Mouse (Mus musculus): ENCODE results near the gene Fgg.

Fgg gene

GRCm38 (mm10) chr3:83020387-83020786, 12.9 kb downstream of the Fgg start:
- in situ Hi-C loops (cut with MboI; ENCODE audit: low pct_unique_long_range_greater_than_20kb in 1 of 2, low sequenced_read_pairs in 2 of 2, unreplicated experiment in 1 of 2), result loop anchor here in 1 of 2 experiments (25.0 kb wide), 1 partner anchor 242 kb away; no protein-coding TSS in a partner anchor

GRCm38 (mm10) chr3:83021176-83021575, 13.7 kb downstream of the Fgg start:
- in situ Hi-C loops (cut with MboI; ENCODE audit: low pct_unique_long_range_greater_than_20kb in 1 of 2, low sequenced_read_pairs in 2 of 2, unreplicated experiment in 1 of 2), result loop anchor here in 1 of 2 experiments (25.0 kb wide), 1 partner anchor 241 kb away; no protein-coding TSS in a partner anchor

GRCm38 (mm10) chr3:83025036-83025435, 17.5 kb downstream of the Fgg start:
- in situ Hi-C loops (cut with MboI; ENCODE audit: low pct_unique_long_range_greater_than_20kb in 1 of 2, low sequenced_read_pairs in 2 of 2, unreplicated experiment in 1 of 2), result no loop called here

GRCm38 (mm10) chr3:83025475-83026301, 18.2 kb downstream of the Fgg start, which contains the start of gene Fga:
Gene Fga (plus strand): TSS chr3:83026076.
- in situ Hi-C loops (cut with MboI; ENCODE audit: low pct_unique_long_range_greater_than_20kb in 1 of 2, low sequenced_read_pairs in 2 of 2, unreplicated experiment in 1 of 2), result no loop called here

GRCm38 (mm10) chr3:83027546-83028251, 20.2 kb downstream of the Fgg start:
- in situ Hi-C loops (cut with MboI; ENCODE audit: low pct_unique_long_range_greater_than_20kb in 1 of 2, low sequenced_read_pairs in 2 of 2, unreplicated experiment in 1 of 2), result no loop called here

- in situ Hi-C loops (cut with MboI; ENCODE audit: low pct_unique_long_range_greater_than_20kb in 1 of 2, low sequenced_read_pairs in 2 of 2, unreplicated experiment in 1 of 2), result no loop called here
These were observed 22.8 kb downstream of the Fgg start for GRCm38 (mm10) chr3:83030331-83030730.

GRCm38 (mm10) chr3:83032746-83033308, 25.3 kb downstream of the Fgg start:
- in situ Hi-C loops (cut with MboI; ENCODE audit: low pct_unique_long_range_greater_than_20kb in 1 of 2, low sequenced_read_pairs in 2 of 2, unreplicated experiment in 1 of 2), result no loop called here

- in situ Hi-C loops (cut with MboI; ENCODE audit: low pct_unique_long_range_greater_than_20kb in 1 of 2, low sequenced_read_pairs in 2 of 2, unreplicated experiment in 1 of 2), result no loop called here
These were observed 26.3 kb downstream of the Fgg start for GRCm38 (mm10) chr3:83033801-83034200.

- in situ Hi-C loops (cut with MboI; ENCODE audit: low pct_unique_long_range_greater_than_20kb in 1 of 2, low sequenced_read_pairs in 2 of 2, unreplicated experiment in 1 of 2), result no loop called here
These were observed 31.3 kb downstream of the Fgg start for GRCm38 (mm10) chr3:83038865-83039264.

- in situ Hi-C loops (cut with MboI; ENCODE audit: low pct_unique_long_range_greater_than_20kb in 1 of 2, low sequenced_read_pairs in 2 of 2, unreplicated experiment in 1 of 2), result no loop called here
These were observed 32.1 kb downstream of the Fgg start for GRCm38 (mm10) chr3:83039666-83040065.

- in situ Hi-C loops (cut with MboI; ENCODE audit: low pct_unique_long_range_greater_than_20kb in 1 of 2, low sequenced_read_pairs in 2 of 2, unreplicated experiment in 1 of 2), result no loop called here
These were observed 34.9 kb downstream of the Fgg start for GRCm38 (mm10) chr3:83042451-83042850.

GRCm38 (mm10) chr3:83046649-83047048, 39.1 kb downstream of the Fgg start:
- in situ Hi-C loops (cut with MboI; ENCODE audit: low pct_unique_long_range_greater_than_20kb in 1 of 2, low sequenced_read_pairs in 2 of 2, unreplicated experiment in 1 of 2), result no loop called here

GRCm38 (mm10) chr3:83049680-83050079, 42.2 kb downstream of the Fgg start, which contains the start of gene Fgb:
Gene Fgb (minus strand): TSS chr3:83049863.
- in situ Hi-C loops (cut with MboI; ENCODE audit: low pct_unique_long_range_greater_than_20kb in 1 of 2, low sequenced_read_pairs in 2 of 2, unreplicated experiment in 1 of 2), result loop anchor here (5.0 to 25.0 kb wide), 3 partner anchors 47 to 687 kb away; partner anchors contain the start of genes Map9 (in 1 of the 2) and Rbm46 (in 1 of the 2)

GRCm38 (mm10) chr3:83050661-83051060, 43.1 kb downstream of the Fgg start:
- in situ Hi-C loops (cut with MboI; ENCODE audit: low pct_unique_long_range_greater_than_20kb in 1 of 2, low sequenced_read_pairs in 2 of 2, unreplicated experiment in 1 of 2), result loop anchor here (5.0 to 25.0 kb wide), 3 partner anchors 48 to 688 kb away; partner anchors contain the start of genes Map9 (in 1 of the 2) and Rbm46 (in 1 of the 2)

GRCm38 (mm10) chr3:83052102-83052501, 44.6 kb downstream of the Fgg start:
- in situ Hi-C loops (cut with MboI; ENCODE audit: low pct_unique_long_range_greater_than_20kb in 1 of 2, low sequenced_read_pairs in 2 of 2, unreplicated experiment in 1 of 2), result loop anchor here (5.0 to 25.0 kb wide), 3 partner anchors 50 to 690 kb away; partner anchors contain the start of genes Map9 (in 1 of the 2) and Rbm46 (in 1 of the 2)

- in situ Hi-C loops (cut with MboI; ENCODE audit: low pct_unique_long_range_greater_than_20kb in 1 of 2, low sequenced_read_pairs in 2 of 2, unreplicated experiment in 1 of 2), result loop anchor here (5.0 to 25.0 kb wide), 3 partner anchors 51 to 691 kb away; partner anchors contain the start of genes Map9 (in 1 of the 2) and Rbm46 (in 1 of the 2)
These were observed 45.6 kb downstream of the Fgg start for GRCm38 (mm10) chr3:83053126-83053525.

GRCm38 (mm10) chr3:83053758-83054157, 46.2 kb downstream of the Fgg start:
- in situ Hi-C loops (cut with MboI; ENCODE audit: low pct_unique_long_range_greater_than_20kb in 1 of 2, low sequenced_read_pairs in 2 of 2, unreplicated experiment in 1 of 2), result loop anchor here (5.0 to 25.0 kb wide), 3 partner anchors 51 to 691 kb away; partner anchors contain the start of genes Map9 (in 1 of the 2) and Rbm46 (in 1 of the 2)

GRCm38 (mm10) chr3:83054759-83055158, 47.2 kb downstream of the Fgg start:
- in situ Hi-C loops (cut with MboI; ENCODE audit: low pct_unique_long_range_greater_than_20kb in 1 of 2, low sequenced_read_pairs in 2 of 2, unreplicated experiment in 1 of 2), result loop anchor here (5.0 to 25.0 kb wide), 3 partner anchors 52 to 692 kb away; partner anchors contain the start of genes Map9 (in 1 of the 2) and Rbm46 (in 1 of the 2)

All from mouse embryonic stem cell (cell line).